ENCODE assay signal across 10 mouse cellular contexts in the genomic region with DNA sequence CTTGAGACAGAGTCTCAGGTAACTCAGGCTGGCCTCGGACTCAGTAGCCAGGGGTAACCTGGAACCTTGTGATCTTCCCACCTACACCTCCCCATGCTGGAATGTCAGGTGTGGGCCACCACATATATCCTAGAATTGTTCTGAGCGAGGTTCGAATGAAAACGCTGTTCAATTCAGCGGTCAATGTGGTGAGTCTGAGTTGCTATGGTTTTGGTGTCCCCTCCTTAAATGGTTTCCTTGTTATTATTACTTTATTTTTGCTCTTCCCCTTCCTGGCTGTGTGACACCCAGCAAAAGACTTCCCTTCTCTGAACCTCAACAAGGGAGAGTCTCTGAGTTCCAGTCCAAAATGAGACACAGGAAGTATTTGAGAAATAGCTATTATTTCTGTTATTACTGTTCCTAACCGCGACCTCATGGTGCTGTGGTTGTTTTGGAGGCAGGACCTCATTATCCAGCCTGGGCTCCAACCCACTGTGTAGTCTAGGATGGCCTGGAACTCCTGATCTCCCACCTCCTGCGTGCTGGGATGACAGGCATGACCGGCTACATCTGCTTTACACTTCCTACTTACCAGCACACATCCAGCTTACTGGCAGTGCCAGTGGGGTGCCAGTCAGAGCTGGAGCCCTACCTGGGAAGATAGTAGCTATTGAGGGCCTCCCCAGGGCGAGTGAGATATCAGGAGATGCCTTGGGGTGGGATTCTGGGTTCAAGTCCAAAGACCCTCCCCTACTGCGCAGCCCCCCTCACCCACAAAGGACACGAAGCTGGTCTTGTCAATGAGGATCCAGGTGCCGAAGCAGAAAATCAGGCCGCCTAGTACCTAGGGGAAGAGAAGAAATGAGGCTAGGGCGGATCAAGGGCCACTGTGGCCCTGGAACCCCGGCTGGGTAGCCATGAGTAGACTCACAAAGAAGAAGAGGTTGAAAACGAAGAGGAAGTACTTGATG. TPM values are rescaled to one million over a fixed set of nuclear protein-coding genes. Genes with fewer than 3 reads are reported as not detected.
A peak's percentile ranks its signal among the peaks of the same experiment; 100 is the strongest.
DNase-seq lines count a peak whose midpoint lies in the region; ATAC-seq and TF ChIP-seq lines count a peak whose summit lies in the region.
"Had no signal": no experiment of that assay in that cellular context is flagged by ENCODE, and none has a peak within 500 bp of the region (broad histone marks: within the 10 kb centered on the region; RNA-seq: fewer than 3 reads in every experiment).

No protein-coding gene starts in this region.

- no peak for TF ChIP-seq CTCF in lung, postnatal 0 days (IDR thresholded peaks at IDR 0.05)
- TF ChIP-seq CTCF in bone marrow macrophage, adult 2 months (IDR thresholded peaks at IDR 0.05; ENCODE audit: low read depth, low read length) = no peak
- TF ChIP-seq CTCF in stomach, postnatal 0 days (IDR thresholded peaks at IDR 0.05; ENCODE audit: low read depth) = no peak

- no peak for TF ChIP-seq EP300 in lung, postnatal 0 days (IDR thresholded peaks at IDR 0.05)
- no peak for TF ChIP-seq EP300 in stomach, postnatal 0 days (optimal IDR thresholded peaks at IDR 0.05)

- peaks cover 13% of the 10 kb centered on the region; the same call in 1 of the 2 replicates for H3K4me1 ChIP-seq in lung, postnatal 0 days (ENCODE audit: insufficient read depth, low read depth, low read length)
- H3K4me1 ChIP-seq in bone marrow macrophage, adult 2 months (ENCODE audit: control insufficient read depth, insufficient read depth, low read length) = peaks cover 17% of the 10 kb centered on the region
- peaks cover 68% of the 10 kb centered on the region for H3K4me1 ChIP-seq in liver, embryonic 12.5 days
- peaks cover 14% of the 10 kb centered on the region; the same call in 1 of the 2 replicates for H3K4me1 ChIP-seq in stomach, postnatal 0 days (replicated peaks; ENCODE audit: control insufficient read depth, insufficient read depth)

- H3K9ac ChIP-seq in lung, postnatal 0 days (replicated peaks; ENCODE audit: low read depth) = no peak overlapping the region
- H3K9ac ChIP-seq in liver, embryonic 12.5 days = peak overlapping the region; percentile 54
- H3K9ac ChIP-seq in stomach, postnatal 0 days (ENCODE audit: low read length) = no peak overlapping the region
- H3K9ac ChIP-seq: hindbrain, embryonic 15.5 days had no signal

- no peaks in the 10 kb centered on the region for H3K27me3 ChIP-seq in lung, postnatal 0 days (replicated peaks; ENCODE audit: insufficient read depth, low read length)
- peaks cover 18% of the 10 kb centered on the region; the same call in 1 of the 2 replicates for H3K27me3 ChIP-seq in liver, embryonic 12.5 days (replicated peaks)
- 0 out of 2 replicates have a peak, but pooled peaks cover 2% of the 10 kb centered on the region for H3K27me3 ChIP-seq in stomach, postnatal 0 days (ENCODE audit: control insufficient read depth, insufficient read depth, low read length)

- H3K27ac ChIP-seq in lung, postnatal 0 days (ENCODE audit: low read length) = 0 out of 2 replicates have a peak overlapping the region, but pooled peaks have one; percentile 43
- peak overlapping the region; percentile 94 for H3K27ac ChIP-seq in bone marrow macrophage, adult 2 months (ENCODE audit: insufficient read depth, low read depth, low read length)
- peak overlapping the region; percentile 65 for H3K27ac ChIP-seq in liver, embryonic 12.5 days
- H3K27ac ChIP-seq in stomach, postnatal 0 days (replicated peaks) = no peak overlapping the region
- H3K27ac ChIP-seq: hindbrain, embryonic 15.5 days had no signal

- WGBS in lung, postnatal 0 days = 73% methylated on average over 17 of the region's 17 CpGs
- WGBS in liver, embryonic 12.5 days (ENCODE audit: insufficient replicate concordance) = 45% methylated on average over 17 of the region's 17 CpGs
- 76% methylated on average over 17 of the region's 17 CpGs for WGBS in stomach, postnatal 0 days

- ATAC-seq in lung, postnatal 0 days = no peak
- no peak for ATAC-seq in liver, embryonic 12.5 days
- no peak for ATAC-seq in stomach, postnatal 0 days (ENCODE audit: low FRiP score, low TSS enrichment)
- ATAC-seq: midbrain, embryonic 16.5 days had no signal

- H3K4me2 ChIP-seq in lung, postnatal 0 days (replicated peaks; ENCODE audit: low read depth, low read length) = no peak overlapping the region; the same call in 1 of the 2 replicates
- peak overlapping the region; percentile 74 for H3K4me2 ChIP-seq in liver, embryonic 12.5 days
- no peak overlapping the region for H3K4me2 ChIP-seq in stomach, postnatal 0 days (replicated peaks; ENCODE audit: low read depth)
- H3K4me2 ChIP-seq: hindbrain, embryonic 15.5 days had no signal

- no peak overlapping the region for H3K4me3 ChIP-seq in lung, postnatal 0 days (ENCODE audit: low read depth, low read length)
- H3K4me3 ChIP-seq in bone marrow macrophage, adult 2 months (ENCODE audit: insufficient read depth, low read length) = peak overlapping the region; percentile 76
- H3K4me3 ChIP-seq in liver, embryonic 12.5 days = peak overlapping the region; percentile 52
- H3K4me3 ChIP-seq in stomach, postnatal 0 days (ENCODE audit: low read depth, low read length) = no peak overlapping the region
- H3K4me3 ChIP-seq: hindbrain, embryonic 15.5 days had no signal

- DNase-seq in lung, postnatal 0 days (ENCODE audit: low spot score) = peak; percentile 44
- DNase-seq in lung, postnatal 25 days (ENCODE audit: low spot score) = no peak
- peak; percentile 12 for DNase-seq in stomach, postnatal 0 days (ENCODE audit: low spot score)
- no peak for DNase-seq in left cerebral cortex, postnatal 25 days (ENCODE audit: low spot score in 2 of 2)
- DNase-seq in cerebellum, postnatal 4 days (ENCODE audit: low spot score in 2 of 2) = no peak
- DNase-seq: cerebellum, adult 11 months had no signal

- TF ChIP-seq POLR2A in bone marrow macrophage, adult 2 months (IDR thresholded peaks at IDR 0.05; ENCODE audit: borderline replicate concordance, low read depth, low read length) = no peak

- H3K9me3 ChIP-seq in lung, postnatal 0 days (ENCODE audit: low read length) = no peaks in the 10 kb centered on the region
- no peaks in the 10 kb centered on the region for H3K9me3 ChIP-seq in liver, embryonic 12.5 days (replicated peaks)
- no peaks in the 10 kb centered on the region for H3K9me3 ChIP-seq in stomach, postnatal 0 days (ENCODE audit: control insufficient read depth, low read length)
- H3K9me3 ChIP-seq: hindbrain, embryonic 15.5 days had no signal

- no peaks in the 10 kb centered on the region for H3K36me3 ChIP-seq in lung, postnatal 0 days (ENCODE audit: insufficient read depth, low read length)
- no peaks in the 10 kb centered on the region; the same call in 1 of the 2 replicates for H3K36me3 ChIP-seq in liver, embryonic 12.5 days
- no peaks in the 10 kb centered on the region; the same call in 1 of the 2 replicates for H3K36me3 ChIP-seq in stomach, postnatal 0 days (ENCODE audit: control insufficient read depth, insufficient read depth, low read length)
- H3K36me3 ChIP-seq: hindbrain, embryonic 15.5 days had no signal

- intact Hi-C loops in left cerebral cortex, postnatal 25 days (cut with DNase I) = no loop called here

RNA-seq across cellular contexts. Expression of gene Cd37, which starts 0.9 kb away (rescaled TPM):
- polyA plus RNA-seq in lung, postnatal 0 days (2015; fragmentation: Nextera tagmentation; extraction: Ambion mirVana) = 9.1 and 9.8 TPM in 2 replicates
- 238 and 243 TPM in 2 replicates for polyA plus RNA-seq in bone marrow macrophage, adult 2 months (2012; ENCODE audit: insufficient read depth, insufficient read length, missing spikeins)
- polyA plus RNA-seq in liver, embryonic 12.5 days (2016; fragmentation: Nextera tagmentation; extraction: Ambion mirVana) = 14.0 and 14.6 TPM in 2 replicates
- polyA plus RNA-seq in stomach, postnatal 0 days (2015; fragmentation: Nextera tagmentation; extraction: Ambion mirVana) = 1.5 and 1.8 TPM in 2 replicates
- total RNA-seq in left cerebral cortex, postnatal 25 days (2021) = 1 to 10 TPM; 2.5 to 4.4 TPM

RNA-seq across cellular contexts. Expression of gene Slc6a16, which starts 2.9 kb away (rescaled TPM):
- polyA plus RNA-seq in lung, postnatal 0 days (2015; fragmentation: Nextera tagmentation; extraction: Ambion mirVana) = not detected in 2 replicates
- not detected in 2 replicates for polyA plus RNA-seq in bone marrow macrophage, adult 2 months (2012; ENCODE audit: insufficient read depth, insufficient read length, missing spikeins)
- polyA plus RNA-seq in liver, embryonic 12.5 days (2016; fragmentation: Nextera tagmentation; extraction: Ambion mirVana) = not detected in 2 replicates
- 0.07 and 0.18 TPM in 2 replicates for polyA plus RNA-seq in stomach, postnatal 0 days (2015; fragmentation: Nextera tagmentation; extraction: Ambion mirVana)
- total RNA-seq in left cerebral cortex, postnatal 25 days (2021) = 1 to 10 TPM; 1.6 to 1.9 TPM

RNA-seq across cellular contexts. Expression of gene Tead2, which starts 22.5 kb away (rescaled TPM):
- 46.5 and 52.3 TPM in 2 replicates for polyA plus RNA-seq in lung, postnatal 0 days (2015; fragmentation: Nextera tagmentation; extraction: Ambion mirVana)
- 2.1 TPM in 1 of 2 replicates, not detected in the other for polyA plus RNA-seq in bone marrow macrophage, adult 2 months (2012; ENCODE audit: insufficient read depth, insufficient read length, missing spikeins)
- polyA plus RNA-seq in liver, embryonic 12.5 days (2016; fragmentation: Nextera tagmentation; extraction: Ambion mirVana) = 23.6 and 28.2 TPM in 2 replicates
- 26.8 and 29.5 TPM in 2 replicates for polyA plus RNA-seq in stomach, postnatal 0 days (2015; fragmentation: Nextera tagmentation; extraction: Ambion mirVana)
- total RNA-seq in left cerebral cortex, postnatal 25 days (2021) = 1 to 10 TPM; 2.8 to 5.5 TPM

RNA-seq across cellular contexts. Expression of gene Dkkl1, which starts 26.1 kb away (rescaled TPM):
- 0.93 and 1.1 TPM in 2 replicates for polyA plus RNA-seq in lung, postnatal 0 days (2015; fragmentation: Nextera tagmentation; extraction: Ambion mirVana)
- polyA plus RNA-seq in bone marrow macrophage, adult 2 months (2012; ENCODE audit: insufficient read depth, insufficient read length, missing spikeins) = not detected in 2 replicates
- 1.9 and 3.0 TPM in 2 replicates for polyA plus RNA-seq in liver, embryonic 12.5 days (2016; fragmentation: Nextera tagmentation; extraction: Ambion mirVana)
- 48.4 TPM in 2 replicates for polyA plus RNA-seq in stomach, postnatal 0 days (2015; fragmentation: Nextera tagmentation; extraction: Ambion mirVana)
- total RNA-seq in left cerebral cortex, postnatal 25 days (2021) = 10 to 100 TPM; 25.1 to 29.2 TPM

RNA-seq across cellular contexts. Expression of gene Ccdc155, which starts 33.3 kb away (rescaled TPM):
- polyA plus RNA-seq in lung, postnatal 0 days (2015; fragmentation: Nextera tagmentation; extraction: Ambion mirVana) = 2.7 and 3.3 TPM in 2 replicates
- polyA plus RNA-seq in bone marrow macrophage, adult 2 months (2012; ENCODE audit: insufficient read depth, insufficient read length, missing spikeins) = 0.24 TPM in 1 of 2 replicates, not detected in the other
- 0.07 and 0.13 TPM in 2 replicates for polyA plus RNA-seq in liver, embryonic 12.5 days (2016; fragmentation: Nextera tagmentation; extraction: Ambion mirVana)
- polyA plus RNA-seq in stomach, postnatal 0 days (2015; fragmentation: Nextera tagmentation; extraction: Ambion mirVana) = 0.07 and 0.13 TPM in 2 replicates
- total RNA-seq in left cerebral cortex, postnatal 25 days (2021) = 1 to 10 TPM; 5.2 to 5.3 TPM

Comparison
In these comparisons a context has a peak if more than half of its experiments do, and no peak if none do; other contexts are left out.
1. DNase-seq: peak in lung, postnatal 0 days (single experiment) and stomach, postnatal 0 days (single experiment); none in lung, postnatal 25 days (single experiment), left cerebral cortex, postnatal 25 days (0 of 2) and cerebellum, postnatal 4 days (0 of 2).
2. H3K4me3 ChIP-seq: peak in bone marrow macrophage, adult 2 months (single experiment) and liver, embryonic 12.5 days (single experiment); none in lung, postnatal 0 days (single experiment) and stomach, postnatal 0 days (single experiment).
3. RNA of gene Cd37, which starts 0.9 kb away (polyA plus RNA-seq): 238 to 243 TPM in bone marrow macrophage, adult 2 months; 14.0 to 14.6 TPM in liver, embryonic 12.5 days, 9.1 to 9.8 TPM in lung, postnatal 0 days and 1.5 to 1.8 TPM in stomach, postnatal 0 days; every median in the first group is over 10 times any median in the second.